Mouse (Mus musculus) gastrocnemius, postnatal 10 days (tissue): ENCODE measurements around the gene Tmod4. TPM values are rescaled to one million over a fixed set of nuclear protein-coding genes. Genes with fewer than 3 reads are reported as not detected.

Experiments used
- DNase-seq: peaks from one replicate; pipeline ENCODE4 v3.0.0; 2021; ENCODE audit warnings: mixed read lengths
- microRNA-seq, 2 experiments: library from miRNA; unstranded; fragments of <30 nt; microRNA quantifications; one replicate each; pipeline ENCODE4 v1.2.0; 2021
- total RNA-seq, 2 experiments: library from RNA; stranded (reverse); gene quantifications; 2 replicates each; pipeline ENCODE4 v1.2.3; 2021

Gene Tmod4
- total RNA-seq, 2 experiments from 2014 or later, result 423 to 469 TPM

- peak; percentile 56 for DNase-seq
Observed at GRCm38 (mm10) chr3:95173256-95173949, 49.1 kb downstream of the Tmod4 start.

- DNase-seq, result peak; percentile 90
Observed at GRCm38 (mm10) chr3:95174011-95174592, 49.8 kb downstream of the Tmod4 start.

GRCm38 (mm10) chr3:95176500-95176899 is 52.2 kb downstream of the Tmod4 start:
- no peak for DNase-seq

- no peak for DNase-seq
Observed at GRCm38 (mm10) chr3:95177583-95177982, 53.3 kb downstream of the Tmod4 start.

Small RNA genes lying within 50 kb of the gene (microRNA-seq; reads per million reads assigned to microRNA genes)
- 0 reads per million in 2 experiments for gene Mir8099-1

Other genes with a start within 250 kb of the Tmod4 start
- 100 to 1,000 TPM; 240 to 255 TPM for gene Psmb4, start 237.5 kb upstream of the Tmod4 start, total RNA-seq
- 1 to 10 TPM; 8.3 to 8.6 TPM for gene Selenbp1, start 191.4 kb upstream of the Tmod4 start, total RNA-seq
- 10 to 100 TPM in 1 of 2 experiments, 1 to 10 TPM in 1; 7.6 to 11.5 TPM for gene Rfx5, start 170.4 kb upstream of the Tmod4 start, total RNA-seq
- gene Pi4kb, start 149.7 kb upstream of the Tmod4 start, total RNA-seq, result 10 to 100 TPM; 31.0 to 32.7 TPM
- gene Zfp687, start 109.0 kb upstream of the Tmod4 start, total RNA-seq, result 10 to 100 TPM; 20.2 to 22.6 TPM
- 100 to 1,000 TPM; 167 to 176 TPM for gene Psmd4, start 81.9 kb upstream of the Tmod4 start, total RNA-seq
- 10 to 100 TPM; 20.1 to 22.8 TPM for gene Pip5k1a, start 17.5 kb upstream of the Tmod4 start, total RNA-seq
- 10 to 100 TPM; 41.0 to 49.1 TPM for gene Vps72, start 13.5 kb upstream of the Tmod4 start, total RNA-seq
- 10 to 100 TPM; 35.5 to 40.8 TPM for gene Scnm1, start 9.5 kb downstream of the Tmod4 start, total RNA-seq
- 1 to 10 TPM; 6.0 to 6.7 TPM for gene Lysmd1, start 9.6 kb downstream of the Tmod4 start, total RNA-seq
- gene Tnfaip8l2, start 17.9 kb downstream of the Tmod4 start, total RNA-seq, result 1 to 10 TPM; 1.8 to 2.3 TPM
- 100 to 1,000 TPM; 103 to 123 TPM for gene Sema6c, start 36.0 kb downstream of the Tmod4 start, total RNA-seq
- gene Gabpb2, start 93.4 kb downstream of the Tmod4 start, total RNA-seq, result 10 to 100 TPM in 1 of 2 experiments, 1 to 10 TPM in 1; 9.4 to 12.4 TPM
- gene Cdc42se1, start 104.3 kb downstream of the Tmod4 start, total RNA-seq, result 10 to 100 TPM; 26.2 to 35.0 TPM
- 10 to 100 TPM; 39.8 to 44.8 TPM for gene Mllt11, start 107.7 kb downstream of the Tmod4 start, total RNA-seq
- gene Gm128, start 117.1 kb downstream of the Tmod4 start, total RNA-seq, result under 1 TPM in 1 of 2 experiments, not detected in 1; 0.20 TPM
- not detected for gene Bnipl, start 126.7 kb downstream of the Tmod4 start, total RNA-seq
- gene Mindy1, start 156.9 kb downstream of the Tmod4 start, total RNA-seq, result 10 to 100 TPM; 19.8 to 21.7 TPM
- gene Prune1, start 157.6 kb downstream of the Tmod4 start, total RNA-seq, result 10 to 100 TPM; 38.1 to 46.8 TPM
- under 1 TPM; 0.27 to 0.63 TPM for gene Anxa9, start 182.7 kb downstream of the Tmod4 start, total RNA-seq
- gene Cers2, start 190.3 kb downstream of the Tmod4 start, total RNA-seq, result 10 to 100 TPM; 42.6 to 51.9 TPM
- 10 to 100 TPM; 12.6 to 17.2 TPM for gene Setdb1, start 232.7 kb downstream of the Tmod4 start, total RNA-seq